Mouse (Mus musculus): ENCODE data around the gene Cdk2. TPM values are rescaled to one million over a fixed set of nuclear protein-coding genes. Genes with fewer than 3 reads are reported as not detected.

Gene Cdk2
- polyA plus RNA-seq, 1 experiment = 34.7 TPM

DNA sequence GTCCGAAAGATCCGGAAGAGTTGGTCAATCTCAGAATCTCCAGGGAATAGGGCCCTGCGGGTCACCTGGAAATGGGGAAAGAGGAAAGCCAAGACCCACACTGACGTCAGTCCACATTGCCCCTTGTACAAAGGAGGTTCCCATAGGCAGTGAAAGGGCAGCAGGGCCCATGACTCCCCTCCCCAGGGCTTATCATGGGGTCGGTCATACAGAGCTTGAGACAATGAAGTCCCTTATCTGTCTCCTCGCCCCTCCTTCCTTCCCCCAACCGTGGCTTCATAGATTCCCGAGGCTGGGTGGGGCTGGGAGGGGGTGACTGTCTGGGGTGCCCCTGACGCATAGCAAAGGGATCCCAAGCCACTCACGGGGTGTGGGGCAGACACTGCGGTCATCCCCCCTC lies 5.2 kb downstream of the Cdk2 start:
- TF ChIP-seq CEBPB (IDR thresholded peaks at IDR 0.05; ENCODE audit: low read depth) (no peak), MYOG (IDR thresholded peaks at IDR 0.05; ENCODE audit: control insufficient read depth, extremely low read depth, insufficient read length) (no peak), USF1 (IDR thresholded peaks at IDR 0.05; ENCODE audit: low read depth) (no peak)
- Histone ChIP-seq H3ac (ENCODE audit: control insufficient read depth, insufficient read length, low read depth) (no peak overlapping the region), H3K79me2 (ENCODE audit: control insufficient read depth, insufficient read depth) (peaks cover 34% of the 10 kb centered on the region), H3K36me3 (ENCODE audit: control insufficient read depth, insufficient read depth) (peaks cover 60% of the 10 kb centered on the region), H3K79me3 (ENCODE audit: low read depth) (peaks cover 27% of the 10 kb centered on the region), H3K4me3 (ENCODE audit: insufficient read depth, poor library complexity, severe bottlenecking) (no peak overlapping the region), H3K27me3 (ENCODE audit: control insufficient read depth, insufficient read depth, insufficient read length) (no peaks in the 10 kb centered on the region)

DNA sequence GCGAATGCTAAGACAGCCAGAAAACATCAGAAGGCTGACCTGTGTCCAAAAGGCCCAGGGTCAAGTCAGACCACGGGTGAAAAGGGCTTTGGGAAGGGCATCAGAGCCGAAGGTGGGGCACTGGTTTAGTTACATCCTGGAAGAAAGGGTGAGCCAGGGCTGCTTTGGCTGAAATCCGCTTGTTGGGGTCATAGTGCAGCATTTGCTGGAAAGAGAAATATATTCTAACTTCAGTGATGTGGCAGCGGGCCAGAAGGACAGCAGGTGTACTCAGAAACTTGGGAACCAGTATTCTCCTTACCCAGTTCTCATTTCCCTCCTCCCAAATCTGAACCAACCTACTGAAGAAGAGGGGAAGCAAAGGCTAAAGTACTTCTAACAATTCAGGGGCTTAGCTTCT lies 5.8 kb downstream of the Cdk2 start:
- H3K27me3 ChIP-seq (ENCODE audit: control insufficient read depth, insufficient read depth, insufficient read length) = no peaks in the 10 kb centered on the region
- H3ac ChIP-seq (ENCODE audit: control insufficient read depth, insufficient read length, low read depth) = no peak overlapping the region
- peaks cover 34% of the 10 kb centered on the region for H3K79me2 ChIP-seq (ENCODE audit: control insufficient read depth, insufficient read depth)
- H3K79me3 ChIP-seq (ENCODE audit: low read depth) = peaks cover 24% of the 10 kb centered on the region
- no peak for TF ChIP-seq CTCF (IDR thresholded peaks at IDR 0.05; ENCODE audit: control insufficient read depth, insufficient read depth, insufficient read length)
- no peak for TF ChIP-seq MAX (IDR thresholded peaks at IDR 0.05)
- TF ChIP-seq CEBPB (IDR thresholded peaks at IDR 0.05; ENCODE audit: low read depth) = no peak
- TF ChIP-seq FOSL1 (IDR thresholded peaks at IDR 0.05; ENCODE audit: insufficient read depth, low read length, poor library complexity, severe bottlenecking) = no peak
- no peak for TF ChIP-seq MYOG (IDR thresholded peaks at IDR 0.05; ENCODE audit: control insufficient read depth, extremely low read depth, insufficient read length)
- no peak for TF ChIP-seq USF1 (IDR thresholded peaks at IDR 0.05; ENCODE audit: low read depth)
- TF ChIP-seq MYOD1 (IDR thresholded peaks at IDR 0.05; ENCODE audit: control insufficient read depth, insufficient read length, low read depth) = no peak
- no peak overlapping the region for H3K4me3 ChIP-seq (ENCODE audit: insufficient read depth, poor library complexity, severe bottlenecking)
- H3K36me3 ChIP-seq (ENCODE audit: control insufficient read depth, insufficient read depth) = peaks cover 60% of the 10 kb centered on the region

DNA sequence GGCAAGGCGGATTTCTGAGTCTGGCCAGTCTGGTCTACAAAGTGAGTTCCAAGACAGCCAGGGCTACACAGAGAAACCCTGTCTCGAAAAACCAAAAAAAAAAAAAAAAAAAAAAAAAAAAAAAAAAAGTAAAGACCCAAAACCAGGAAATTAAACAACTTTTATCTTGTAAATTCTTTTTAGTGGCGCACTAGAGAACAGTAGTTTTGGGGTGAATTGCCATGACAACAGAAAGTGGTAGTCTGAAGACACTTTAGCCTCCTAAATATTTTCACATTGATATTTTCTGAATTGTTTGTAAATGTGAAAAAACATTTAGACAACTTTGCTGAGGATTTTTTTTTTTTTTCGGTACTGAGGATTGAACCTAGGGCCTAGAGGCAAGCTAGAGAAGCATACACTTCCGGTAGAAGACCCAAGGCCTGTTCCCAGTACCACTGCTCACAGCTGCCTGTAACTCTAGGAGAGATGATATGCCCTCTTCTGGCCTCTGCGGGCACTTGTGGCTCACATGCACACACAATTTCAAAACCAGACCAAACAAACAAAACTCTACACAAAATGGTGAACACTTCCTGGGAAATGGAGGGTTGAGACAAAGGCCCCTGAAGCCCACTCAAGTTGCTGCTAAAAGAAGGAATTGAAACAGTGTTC lies 7.6 kb downstream of the Cdk2 start:
- TF ChIP-seq MAX (IDR thresholded peaks at IDR 0.05) (no peak), MYOG (IDR thresholded peaks at IDR 0.05; ENCODE audit: control insufficient read depth, extremely low read depth, insufficient read length) (no peak), FOSL1 (IDR thresholded peaks at IDR 0.05; ENCODE audit: insufficient read depth, low read length, poor library complexity, severe bottlenecking) (no peak), CTCF (IDR thresholded peaks at IDR 0.05; ENCODE audit: control insufficient read depth, insufficient read depth, insufficient read length) (no peak), USF1 (IDR thresholded peaks at IDR 0.05; ENCODE audit: low read depth) (no peak), MYOD1 (IDR thresholded peaks at IDR 0.05; ENCODE audit: control insufficient read depth, insufficient read length, low read depth) (no peak), CEBPB (IDR thresholded peaks at IDR 0.05; ENCODE audit: low read depth) (no peak)
- Histone ChIP-seq H3K36me3 (ENCODE audit: control insufficient read depth, insufficient read depth) (peaks cover 46% of the 10 kb centered on the region), H3ac (ENCODE audit: control insufficient read depth, insufficient read length, low read depth) (no peak overlapping the region), H3K4me3 (ENCODE audit: insufficient read depth, poor library complexity, severe bottlenecking) (no peak overlapping the region), H3K79me3 (ENCODE audit: low read depth) (peaks cover 10% of the 10 kb centered on the region), H3K27me3 (ENCODE audit: control insufficient read depth, insufficient read depth, insufficient read length) (no peaks in the 10 kb centered on the region), H3K79me2 (ENCODE audit: control insufficient read depth, insufficient read depth) (peaks cover 26% of the 10 kb centered on the region)

DNA sequence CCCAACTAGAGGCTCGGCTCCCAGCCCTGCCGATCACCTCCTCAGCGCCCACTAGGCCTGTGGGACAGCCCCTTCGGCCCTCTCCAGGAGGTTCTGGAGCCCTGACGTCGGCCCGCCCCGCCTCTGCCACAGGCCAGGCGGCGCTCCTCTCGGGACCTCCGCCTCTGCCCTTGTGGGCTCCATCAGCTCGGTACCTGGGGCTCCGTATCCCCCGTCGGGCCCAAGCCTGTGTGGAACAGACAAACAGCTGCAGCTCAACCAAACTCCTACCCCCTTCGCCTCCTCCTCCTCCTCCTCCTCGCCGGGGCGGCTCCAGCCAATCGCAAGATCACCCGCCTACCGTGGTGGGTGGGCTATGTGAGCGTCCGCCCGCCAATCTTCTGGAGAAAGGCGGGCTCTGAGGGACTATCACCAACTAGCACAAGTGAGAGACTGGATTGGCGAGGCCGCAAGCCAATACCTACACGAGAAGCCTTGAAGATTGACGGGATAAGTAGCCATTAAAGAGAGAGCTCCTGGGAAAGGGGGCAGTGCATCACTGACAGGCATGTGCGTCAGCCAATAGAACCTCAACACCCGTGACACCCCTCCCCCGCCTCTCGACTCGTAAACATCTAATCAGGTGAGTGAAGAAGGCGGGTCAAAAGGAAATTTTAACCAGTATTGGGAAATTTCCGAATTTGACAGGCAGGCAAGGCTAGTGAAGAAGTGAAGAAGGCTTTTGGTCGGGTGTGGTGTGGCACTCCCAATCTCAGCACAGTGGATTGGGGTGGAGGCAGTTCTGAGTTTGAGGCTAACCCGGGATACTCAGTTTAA lies 8.6 kb downstream of the Cdk2 start, which contains the start of gene Rab5b:
Gene Rab5b, minus strand, starts transcription at position 273 of the 816 bp plus-strand sequence.
- Histone ChIP-seq H3K79me2 (ENCODE audit: control insufficient read depth, insufficient read depth) (peaks cover 26% of the 10 kb centered on the region), H3ac (ENCODE audit: control insufficient read depth, insufficient read length, low read depth) (peak within 1 kb of the TSS; percentile 72), H3K4me3 (ENCODE audit: insufficient read depth, poor library complexity, severe bottlenecking) (peak within 1 kb of the TSS; percentile 68), H3K36me3 (ENCODE audit: control insufficient read depth, insufficient read depth) (peaks cover 37% of the 10 kb centered on the region), H3K27me3 (ENCODE audit: control insufficient read depth, insufficient read depth, insufficient read length) (no peaks in the 10 kb centered on the region), H3K79me3 (ENCODE audit: low read depth) (peaks cover 10% of the 10 kb centered on the region)
- TF ChIP-seq MAX (IDR thresholded peaks at IDR 0.05) (peak; percentile 80), USF1 (IDR thresholded peaks at IDR 0.05; ENCODE audit: low read depth) (peak; percentile 52), MYOD1 (IDR thresholded peaks at IDR 0.05; ENCODE audit: control insufficient read depth, insufficient read length, low read depth) (peak; percentile 20), CTCF (IDR thresholded peaks at IDR 0.05; ENCODE audit: control insufficient read depth, insufficient read depth, insufficient read length) (no peak), CEBPB (IDR thresholded peaks at IDR 0.05; ENCODE audit: low read depth) (peak; percentile 49), MYOG (IDR thresholded peaks at IDR 0.05; ENCODE audit: control insufficient read depth, extremely low read depth, insufficient read length) (no peak), FOSL1 (IDR thresholded peaks at IDR 0.05; ENCODE audit: insufficient read depth, low read length, poor library complexity, severe bottlenecking) (no peak)

- Histone ChIP-seq H3K4me3 (ENCODE audit: insufficient read depth, poor library complexity, severe bottlenecking) (peak overlapping the region; percentile 68), H3K79me2 (ENCODE audit: control insufficient read depth, insufficient read depth) (peaks cover 26% of the 10 kb centered on the region), H3ac (ENCODE audit: control insufficient read depth, insufficient read length, low read depth) (peak overlapping the region; percentile 72), H3K27me3 (ENCODE audit: control insufficient read depth, insufficient read depth, insufficient read length) (no peaks in the 10 kb centered on the region), H3K36me3 (ENCODE audit: control insufficient read depth, insufficient read depth) (peaks cover 30% of the 10 kb centered on the region), H3K79me3 (ENCODE audit: low read depth) (peaks cover 10% of the 10 kb centered on the region)
- TF ChIP-seq MYOG (IDR thresholded peaks at IDR 0.05; ENCODE audit: control insufficient read depth, extremely low read depth, insufficient read length) (no peak), USF1 (IDR thresholded peaks at IDR 0.05; ENCODE audit: low read depth) (no peak), CEBPB (IDR thresholded peaks at IDR 0.05; ENCODE audit: low read depth) (no peak), MYOD1 (IDR thresholded peaks at IDR 0.05; ENCODE audit: control insufficient read depth, insufficient read length, low read depth) (no peak), MAX (IDR thresholded peaks at IDR 0.05) (no peak), FOSL1 (IDR thresholded peaks at IDR 0.05; ENCODE audit: insufficient read depth, low read length, poor library complexity, severe bottlenecking) (no peak), CTCF (IDR thresholded peaks at IDR 0.05; ENCODE audit: control insufficient read depth, insufficient read depth, insufficient read length) (no peak)
Observed at GRCm38 (mm10) chr10:128695411-128695991, 9.3 kb downstream of the Cdk2 start.

Data from C2C12 (cell line).